Mouse (Mus musculus): ENCODE data around the gene 3110001I22Rik. TPM values are rescaled to one million over a fixed set of nuclear protein-coding genes. Genes with fewer than 3 reads are reported as not detected.
A peak's percentile ranks its signal among the peaks of the same experiment; 100 is the strongest.
"Not testable (repeated sequence)": the region's sequence is repeated elsewhere in the genome, so short reads cannot be mapped to it uniquely, and the experiment has no call there.

Gene 3110001I22Rik
- 5.6 and 7.8 TPM in 2 replicates for total RNA-seq (2021)
- long read RNA-seq, partial matches to known transcripts = 0 of 3 reads
- long read RNA-seq, other reads (novel, unspliced or antisense) = 0 of 3 reads

DNA sequence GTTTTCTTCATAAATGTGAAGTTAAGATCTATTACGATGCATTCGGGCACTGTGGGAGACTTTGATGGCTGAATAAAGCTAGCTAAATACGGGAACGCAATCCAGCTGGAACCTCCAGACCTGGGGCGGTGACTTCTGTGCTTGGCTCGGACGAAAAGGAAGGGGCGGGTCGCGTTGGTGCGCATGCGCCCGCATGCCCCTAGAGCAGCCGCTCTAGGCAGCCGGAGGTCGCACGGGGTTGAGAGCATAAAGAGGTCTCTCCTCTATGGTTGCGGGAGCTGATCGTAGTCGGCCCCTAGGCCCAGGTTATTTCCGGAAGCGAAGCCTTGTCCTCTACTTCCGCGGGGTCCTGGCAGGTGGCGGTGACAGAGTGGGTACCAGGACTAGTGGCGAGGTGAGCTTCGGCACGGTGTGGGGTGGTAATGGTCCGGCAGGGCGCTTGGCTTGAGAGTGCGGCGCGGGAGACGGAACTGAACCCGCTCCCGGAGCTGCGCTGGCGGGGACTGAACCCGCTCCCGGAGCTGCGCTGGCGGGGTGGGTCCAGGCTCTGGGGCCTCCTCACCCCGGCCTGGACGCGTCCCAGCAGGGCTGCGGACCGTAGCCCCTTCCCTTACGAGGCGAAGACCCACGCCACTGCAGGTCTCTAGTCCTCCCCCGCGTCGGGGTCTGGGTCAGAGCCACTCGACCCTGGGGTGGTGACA, at the start of gene 3110001I22Rik, which contains the start of gene Bfar:
3110001I22Rik (plus strand) TSS at position 245 of the 701 bp plus-strand sequence.
Bfar (plus strand) TSS at position 174 of the 701 bp plus-strand sequence.
- peak; percentile 89 for DNase-seq

DNA sequence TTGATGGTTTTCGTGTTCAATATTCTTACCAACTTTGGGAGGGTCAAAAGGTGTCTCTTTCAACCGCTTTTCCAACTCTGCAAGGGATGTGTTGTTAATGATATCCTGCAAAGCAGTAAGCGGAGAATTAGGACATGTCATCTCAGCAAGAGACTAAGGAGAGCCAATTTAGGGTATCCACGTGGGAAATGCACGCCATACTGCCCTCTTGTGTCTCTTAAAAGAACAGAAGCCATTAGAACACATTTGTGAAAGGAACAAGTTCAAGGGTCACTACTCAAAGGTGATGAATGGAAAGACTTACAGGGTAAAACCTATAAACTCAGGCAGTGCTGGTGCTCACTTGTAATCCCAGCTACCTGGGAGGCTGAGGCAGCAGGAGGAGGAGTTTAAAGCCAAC, 43.4 kb upstream of the 3110001I22Rik start:
- no peak for DNase-seq

DNA sequence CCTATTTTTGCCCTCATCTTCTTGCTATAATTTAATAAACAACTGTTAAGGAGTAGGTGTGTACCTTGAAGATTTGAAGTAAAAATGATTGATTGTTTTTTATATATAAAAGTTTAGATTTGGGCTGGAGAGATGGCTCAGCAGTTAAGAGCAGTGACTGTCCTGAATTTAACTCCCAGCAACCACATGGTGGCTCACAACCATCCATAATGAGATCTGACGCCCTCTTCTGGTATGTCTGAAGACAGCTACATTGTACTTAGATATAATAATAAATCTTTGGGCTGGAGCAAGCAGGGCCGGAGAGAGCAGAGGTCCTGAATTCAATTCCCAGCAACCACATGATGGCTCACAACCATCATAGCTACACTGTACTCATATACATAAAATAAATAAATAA, 33.5 kb upstream of the 3110001I22Rik start:
- DNase-seq = not testable (repeated sequence)

DNA sequence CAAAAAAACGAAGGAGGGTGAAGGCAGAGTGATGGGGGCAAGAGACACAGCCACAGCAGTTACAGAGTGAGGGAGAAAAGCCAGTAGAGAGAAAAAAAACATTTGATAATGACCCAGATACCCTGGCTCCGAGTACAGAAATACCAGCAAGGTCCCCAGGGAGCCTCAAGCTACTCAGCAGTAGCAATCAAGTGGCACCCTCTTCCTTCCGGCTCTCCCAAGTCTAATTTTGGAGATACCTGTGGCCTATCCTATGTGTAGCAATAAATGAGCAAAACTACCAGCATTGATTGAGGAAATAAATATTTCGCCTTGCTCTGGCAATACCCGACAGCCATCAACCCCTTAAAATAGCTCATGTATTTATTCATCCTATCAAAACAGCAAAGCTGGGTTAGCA, 32.2 kb upstream of the 3110001I22Rik start:
- no peak for DNase-seq

DNA sequence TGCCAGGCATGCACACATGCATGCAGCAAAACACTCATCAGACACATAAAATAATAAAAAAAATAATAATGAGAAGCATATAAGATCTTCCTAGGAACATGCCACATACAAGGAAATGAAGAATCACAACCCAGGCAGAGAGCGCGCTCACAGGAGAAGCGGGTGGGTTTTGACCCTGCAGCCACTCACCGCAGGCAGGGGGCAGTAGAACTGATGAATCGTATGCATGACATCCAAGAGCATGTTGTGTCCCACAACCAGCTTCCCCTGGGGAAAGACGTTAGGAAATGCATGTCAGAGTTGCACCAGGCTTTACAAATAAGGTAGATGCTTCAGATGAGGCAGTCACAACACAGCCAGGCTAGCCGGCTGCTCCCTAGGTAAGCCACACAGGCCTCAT, 31.7 kb upstream of the 3110001I22Rik start:
- DNase-seq = peak; percentile 6

DNA sequence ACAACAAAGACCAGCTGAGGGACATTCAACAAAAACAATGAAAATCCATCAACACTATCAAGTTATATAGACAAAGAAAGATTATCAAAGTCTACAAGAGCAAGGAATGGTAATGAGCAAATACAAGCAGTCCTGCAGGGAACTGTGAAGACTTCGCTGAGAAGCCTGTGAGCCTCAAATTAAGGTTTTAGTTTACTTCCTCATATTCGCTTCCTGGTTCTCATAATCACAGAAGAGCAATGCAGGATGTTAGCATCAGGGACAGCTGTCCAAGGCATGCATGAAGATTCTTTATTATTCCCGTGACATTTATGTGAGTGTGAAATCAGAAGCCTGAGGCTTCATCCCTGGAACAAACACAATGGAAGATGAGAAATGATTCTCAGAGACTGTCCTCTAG, 27.3 kb upstream of the 3110001I22Rik start:
- no peak for DNase-seq

DNA sequence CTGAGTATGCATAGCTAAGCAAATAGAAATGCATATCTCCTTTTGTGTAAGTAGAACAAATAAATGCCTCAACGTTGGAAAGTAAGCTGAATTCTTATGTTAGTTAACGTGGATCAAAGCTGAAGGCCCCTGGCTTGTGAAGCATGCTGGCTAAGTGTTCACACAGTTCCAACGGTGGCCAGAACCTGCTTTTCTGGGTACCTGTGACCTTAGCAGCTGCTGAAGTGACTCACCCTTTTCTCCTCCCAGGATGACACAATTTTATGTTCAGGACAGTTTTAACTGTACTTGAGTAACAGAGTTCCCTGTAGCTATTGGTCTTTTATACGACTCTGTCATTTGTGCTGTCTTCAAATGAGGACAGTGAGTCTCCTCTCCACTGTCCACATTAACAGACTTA, 25.8 kb upstream of the 3110001I22Rik start:
- no peak for DNase-seq

DNA sequence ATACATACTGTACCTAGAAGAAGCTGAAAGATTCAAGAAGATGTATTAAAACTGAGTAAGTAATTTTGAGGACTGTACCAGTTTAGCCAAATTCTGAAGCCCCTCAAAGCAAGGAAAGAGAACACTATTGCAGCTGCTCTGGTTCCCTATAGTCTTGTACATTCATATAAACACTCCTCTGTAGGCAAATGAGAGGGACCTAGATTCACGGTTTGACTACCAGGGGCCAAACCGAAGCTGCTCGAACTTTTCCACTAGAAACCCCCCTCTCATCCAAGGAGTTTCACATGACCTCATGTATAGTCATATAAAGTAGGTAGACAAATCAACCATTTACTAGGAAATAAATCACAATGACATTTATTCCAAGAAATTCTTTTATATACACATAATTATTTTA, 12.8 kb upstream of the 3110001I22Rik start:
- DNase-seq = no peak

DNA sequence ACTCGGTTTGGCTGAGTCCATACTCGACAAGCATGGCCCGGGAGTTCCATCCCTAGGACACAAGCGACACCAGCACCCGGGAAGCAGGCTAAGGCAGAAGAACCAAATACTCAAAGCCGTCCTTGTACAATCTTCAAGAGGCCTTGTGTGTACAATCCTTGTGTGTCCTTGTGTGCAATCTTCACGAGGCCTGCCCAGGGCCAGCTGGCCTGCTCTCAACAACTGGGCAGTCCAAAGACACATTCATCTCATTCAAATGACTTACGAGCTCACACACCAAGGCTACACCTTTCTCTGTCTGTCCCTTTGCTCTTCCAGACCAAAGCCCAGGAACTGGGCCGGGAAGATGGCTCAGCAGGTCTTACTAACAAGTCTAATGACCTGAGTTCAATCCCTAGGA, 11.0 kb upstream of the 3110001I22Rik start:
- DNase-seq = peak; percentile 21

DNA sequence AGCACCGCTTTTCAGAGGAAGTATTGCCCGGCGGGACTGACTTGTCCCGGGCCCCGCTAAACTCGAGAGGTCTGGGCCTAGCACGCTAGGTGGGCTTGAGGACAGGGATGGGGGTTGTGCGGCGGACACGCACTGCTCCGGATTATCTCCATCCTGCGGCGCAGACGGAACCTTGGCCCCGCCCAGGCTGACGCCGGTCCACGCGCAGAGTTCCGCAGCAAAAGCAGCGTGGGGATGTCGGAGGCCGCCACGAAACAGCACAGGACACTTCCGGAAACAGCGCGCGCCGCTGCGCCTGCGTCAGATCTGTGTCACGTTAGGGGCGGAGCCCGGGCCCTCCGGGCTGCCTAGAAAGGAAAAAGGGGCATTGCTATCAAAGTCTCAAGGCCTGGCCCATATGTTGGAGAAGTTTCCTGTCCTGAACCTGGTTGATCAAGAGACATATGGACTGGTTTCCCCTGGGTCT, 3.8 kb upstream of the 3110001I22Rik start, which contains the start of gene Parn:
Parn (minus strand) TSS at position 293 of the 466 bp plus-strand sequence.
- peak; percentile 93 for DNase-seq

DNA sequence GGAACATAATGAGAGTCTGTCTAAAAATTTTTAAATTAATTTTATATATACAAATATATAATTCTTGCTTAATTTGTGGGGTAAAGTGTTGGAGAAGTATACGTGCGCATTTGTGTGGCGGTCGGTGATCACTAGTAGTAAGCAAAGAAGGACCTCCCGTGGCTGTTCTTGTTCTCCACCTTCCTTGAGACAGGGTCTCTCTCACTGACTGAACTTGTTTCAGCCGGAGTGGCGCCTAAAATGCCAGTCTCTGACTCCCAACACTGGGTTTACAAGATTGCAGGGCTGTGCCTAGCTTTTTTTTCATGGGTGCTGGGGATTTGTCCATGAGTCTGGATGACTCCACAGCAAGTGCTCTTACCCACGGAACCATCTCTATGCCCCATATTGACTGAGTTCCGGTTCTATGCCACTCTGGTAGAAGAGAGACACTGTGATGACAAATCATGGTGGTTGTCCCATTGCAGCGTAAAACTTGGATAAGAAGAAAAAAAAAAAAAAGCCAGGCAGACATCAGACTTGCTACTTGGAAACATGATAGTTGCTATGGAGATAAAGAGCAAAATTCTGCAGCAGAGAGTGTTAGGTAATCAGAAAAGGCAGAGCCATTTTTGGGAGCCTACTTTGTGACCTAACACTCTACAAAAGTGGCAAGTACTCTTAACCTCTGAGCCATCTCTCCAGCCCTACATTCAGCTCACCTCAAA, 3.2 kb upstream of the 3110001I22Rik start:
- DNase-seq = no peak

DNA sequence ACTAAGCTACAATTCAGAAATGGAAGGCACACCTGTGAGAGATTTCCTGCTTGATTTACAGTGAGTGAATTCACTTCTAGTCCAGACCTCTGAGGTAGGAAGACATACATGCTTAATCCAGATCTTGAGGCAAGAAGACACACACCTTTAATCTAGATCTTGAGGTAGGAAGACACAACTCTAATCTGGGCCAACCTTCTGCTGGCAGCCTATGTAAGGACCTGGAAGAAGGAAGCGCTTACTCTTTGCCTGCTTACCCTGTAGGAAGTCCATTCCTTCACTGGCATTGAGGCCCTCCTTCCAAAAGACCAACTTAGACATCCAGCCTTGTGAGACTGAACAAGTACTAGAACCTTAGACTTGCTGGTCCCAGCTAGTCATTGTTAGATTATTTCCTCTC, 2.4 kb upstream of the 3110001I22Rik start:
- DNase-seq = no peak

DNA sequence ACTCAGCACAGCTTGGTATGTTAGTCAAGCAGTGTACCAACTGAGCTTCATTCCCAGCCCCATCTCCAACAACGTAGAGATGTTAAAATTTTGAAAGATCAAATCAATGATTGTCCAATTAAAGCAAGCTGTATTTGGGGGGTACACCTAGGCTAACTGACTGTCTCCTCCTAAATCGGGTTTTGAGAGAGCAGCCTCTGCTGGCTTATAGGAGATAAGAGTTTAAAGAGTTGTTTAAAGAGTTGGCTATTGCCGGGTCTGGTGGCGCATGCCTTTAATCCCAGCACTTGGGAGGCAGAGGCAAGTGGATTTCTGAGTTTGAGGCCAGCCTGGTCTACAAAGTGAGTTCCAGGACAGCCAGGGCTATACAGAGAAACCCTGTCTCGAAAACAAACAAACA, 833 bp upstream of the 3110001I22Rik start:
- not testable (repeated sequence) for DNase-seq

DNA sequence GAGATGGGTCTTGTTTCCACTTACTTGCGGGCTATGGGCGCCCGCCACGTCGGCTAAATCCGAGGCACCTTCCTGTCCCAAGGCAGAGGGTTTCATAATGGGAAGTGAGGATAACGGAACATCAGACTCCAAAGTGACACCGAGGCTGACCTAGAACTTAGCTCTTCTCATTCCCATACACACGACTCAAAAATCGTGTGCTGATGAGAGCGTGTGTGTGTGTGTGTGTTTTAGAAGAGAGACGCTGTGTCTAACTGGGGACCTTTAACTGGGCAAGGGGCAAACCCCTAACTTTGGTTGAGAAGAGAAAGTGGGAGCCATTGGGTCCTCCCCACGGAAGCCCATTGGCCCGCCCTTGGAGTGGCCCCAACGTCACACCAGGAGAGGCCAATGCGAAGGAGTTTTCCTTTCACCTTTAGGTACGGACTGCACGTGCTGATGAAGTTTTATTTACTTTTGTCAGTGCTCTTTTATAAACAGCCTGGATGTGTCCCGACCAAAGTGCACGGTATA, 713 bp downstream of the 3110001I22Rik start:
- DNase-seq = peak; percentile 74

DNA sequence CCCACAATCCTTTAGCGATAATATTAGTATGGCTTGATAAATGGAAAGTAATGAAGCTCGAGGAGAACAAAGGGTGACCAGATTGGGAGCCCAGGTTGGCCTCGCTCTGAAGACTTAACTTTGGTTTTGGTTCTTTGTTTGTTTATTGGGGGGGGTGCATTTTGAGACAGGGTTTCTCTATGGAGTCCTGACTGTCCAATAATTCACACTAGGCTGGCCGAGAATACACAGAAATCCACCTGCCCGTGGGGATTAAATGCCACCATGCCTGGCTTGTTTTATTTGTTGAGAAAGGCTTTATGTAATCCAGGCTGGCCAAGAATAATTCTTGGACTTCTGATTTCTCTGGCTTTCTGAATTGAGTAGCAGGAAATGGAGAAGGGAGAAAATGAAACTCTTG, 1.4 kb downstream of the 3110001I22Rik start:
- no peak for DNase-seq

DNA sequence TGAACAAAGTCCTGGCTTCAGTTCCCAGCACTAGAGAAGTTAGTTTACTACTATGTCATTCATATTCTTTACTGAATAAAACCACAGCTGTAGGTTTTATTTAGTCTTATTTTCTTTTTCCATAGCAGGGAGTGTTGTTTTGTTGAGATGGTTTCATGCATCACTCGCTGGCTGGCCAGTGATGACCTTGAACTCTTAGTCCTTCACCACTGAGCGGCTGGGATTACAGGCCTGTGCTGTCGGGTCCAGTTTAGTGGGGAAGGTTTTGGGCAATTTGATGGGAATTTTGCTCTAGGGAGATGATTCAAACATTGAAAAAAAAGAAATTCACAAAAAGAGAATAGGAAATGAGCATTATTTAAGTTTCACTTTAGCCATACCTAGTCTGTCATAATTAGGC, 2.8 kb downstream of the 3110001I22Rik start:
- DNase-seq = peak; percentile 5

DNA sequence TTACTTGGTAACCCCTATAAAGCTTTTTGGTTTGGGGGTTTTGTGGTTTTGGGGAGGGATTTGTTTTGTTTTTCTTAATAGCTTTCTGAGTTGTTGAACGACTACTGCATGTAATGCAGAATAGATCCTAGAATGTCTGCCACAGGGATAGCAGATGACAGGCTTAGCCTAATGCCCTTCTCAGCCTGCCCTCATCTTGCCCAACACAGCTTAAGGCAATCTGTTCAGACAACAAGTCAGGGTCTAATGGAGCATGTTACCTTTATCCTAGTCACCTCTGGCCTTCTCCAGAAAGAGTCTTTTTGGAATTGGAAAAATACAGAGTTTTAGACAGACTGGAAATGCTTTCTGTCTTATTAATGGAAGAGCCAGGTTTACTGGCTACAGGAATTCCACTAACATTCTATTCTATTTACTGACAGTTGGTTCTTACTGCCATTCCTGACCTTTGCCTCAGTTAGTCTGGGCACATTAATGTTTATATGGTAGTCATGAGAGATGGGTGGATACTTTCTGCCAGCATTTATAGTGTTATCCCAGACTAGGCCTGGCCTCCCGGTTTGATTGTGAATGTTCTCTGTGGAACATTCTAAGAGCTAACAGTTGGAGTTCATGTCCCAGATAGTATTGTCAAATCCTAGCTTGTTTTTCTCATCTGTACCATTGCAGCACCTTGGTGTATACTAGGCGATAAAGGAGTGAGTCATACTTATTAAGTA, 7.0 kb downstream of the 3110001I22Rik start:
- no peak for DNase-seq

DNA sequence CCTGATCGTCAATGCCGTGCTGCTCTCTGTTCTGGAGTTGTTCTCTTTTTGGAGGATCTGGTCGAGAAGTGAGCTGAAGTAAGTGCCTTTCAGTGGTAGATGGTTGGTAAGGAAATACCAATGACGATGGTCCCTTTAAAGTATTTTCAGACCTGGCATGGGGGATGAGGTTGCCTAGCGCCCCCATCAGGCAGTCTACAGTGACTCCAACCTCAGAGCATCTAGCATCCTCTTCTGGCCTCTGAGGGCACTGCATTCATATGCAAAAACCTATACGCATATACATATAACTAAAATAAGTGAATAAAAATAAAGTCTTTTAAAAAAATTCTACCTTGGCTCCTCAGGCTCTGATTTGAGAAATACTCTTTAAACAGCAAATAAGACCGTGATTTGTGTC, 27.3 kb downstream of the 3110001I22Rik start:
- DNase-seq = no peak

DNA sequence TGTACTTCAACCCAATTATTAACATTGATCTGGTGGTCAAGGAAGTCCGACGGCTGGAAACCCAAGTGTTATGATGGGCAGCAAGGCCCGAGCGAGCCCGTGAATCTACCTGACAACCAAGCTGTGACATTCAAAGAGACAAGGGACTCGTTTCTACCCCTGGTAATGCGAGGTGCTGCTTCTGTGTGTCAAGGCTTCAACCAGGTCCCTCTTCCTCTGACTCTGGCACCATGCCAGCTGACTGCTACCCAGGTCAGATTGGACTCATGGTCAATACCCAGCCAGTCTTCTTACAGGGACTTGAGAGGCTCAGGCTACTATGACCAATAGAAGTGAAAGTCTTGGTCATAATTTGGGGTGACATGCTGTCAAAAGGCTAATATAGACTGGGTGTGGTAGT, 30.5 kb downstream of the 3110001I22Rik start:
- peak; percentile 13 for DNase-seq

DNA sequence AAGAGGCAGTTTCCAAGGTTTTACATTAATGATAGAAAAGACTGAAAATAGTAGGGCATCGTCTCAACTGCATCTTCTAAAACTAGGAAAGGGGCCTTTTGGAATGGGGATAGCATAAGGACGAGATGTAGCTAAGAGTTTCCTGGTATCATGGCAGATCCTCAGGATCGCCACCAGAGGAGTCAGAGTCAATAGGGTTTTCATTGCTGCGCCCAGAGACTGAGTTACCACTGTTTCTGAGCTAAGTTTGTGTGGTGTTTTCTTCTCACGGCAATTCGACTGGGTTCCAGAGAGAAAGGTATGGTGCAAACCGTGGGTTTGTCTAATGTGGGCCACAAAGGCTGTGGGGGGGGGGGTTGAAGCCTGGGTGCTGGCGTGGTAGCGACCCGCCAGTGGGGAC, 32.9 kb downstream of the 3110001I22Rik start:
- DNase-seq = no peak

DNA sequence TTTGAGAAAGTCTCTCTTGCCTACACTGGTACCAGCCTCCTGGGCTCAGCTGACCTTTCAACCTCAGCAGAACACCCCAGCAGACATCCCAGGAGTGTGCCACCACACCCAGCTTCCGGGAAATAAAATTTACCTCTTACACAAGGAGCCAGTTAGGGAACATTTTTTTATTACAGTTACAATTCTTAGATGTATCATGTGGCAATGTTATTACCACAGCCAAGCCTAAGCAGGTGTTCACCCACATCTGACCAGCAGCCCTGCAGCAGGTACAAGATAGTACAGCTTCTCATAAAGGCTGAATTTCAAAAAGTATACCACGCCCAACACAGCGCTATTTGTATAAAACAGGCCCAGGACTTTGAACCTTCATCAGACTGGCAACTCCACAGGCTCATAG, 43.2 kb downstream of the 3110001I22Rik start:
- no peak for DNase-seq

DNA sequence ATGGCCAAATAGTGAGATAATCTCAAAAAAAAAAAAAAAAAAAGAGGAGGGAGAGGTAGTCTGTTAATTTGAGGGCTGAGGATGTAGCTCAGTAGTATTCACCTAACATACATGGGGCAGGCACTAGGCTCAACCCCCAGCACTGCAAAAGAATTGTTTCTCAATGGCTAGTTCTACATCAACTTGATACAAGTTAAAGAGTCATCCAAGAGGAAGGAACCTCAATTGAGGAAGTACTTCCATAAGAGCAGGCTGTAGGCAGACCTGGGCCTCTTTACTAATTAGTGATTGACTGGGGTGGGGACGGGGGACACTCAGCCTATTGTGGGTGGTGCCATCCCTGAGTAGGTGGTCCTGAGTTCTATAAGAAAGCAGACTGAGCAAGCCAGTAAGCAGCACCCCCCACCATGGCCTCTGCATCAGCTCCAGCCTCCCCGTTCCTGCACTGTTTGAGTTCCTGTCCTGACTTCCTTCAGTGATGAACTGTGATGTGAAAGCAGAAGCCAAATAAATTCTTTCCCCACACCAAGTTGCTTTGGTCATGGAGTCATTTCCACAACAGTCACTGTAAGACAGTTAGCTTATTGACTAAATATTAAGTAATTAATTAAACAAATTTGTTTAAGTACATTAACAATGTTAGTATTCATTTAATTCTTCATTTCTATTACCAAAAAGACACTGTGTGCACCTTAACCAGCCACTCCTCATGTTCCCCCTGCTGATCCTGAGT, 45.3 kb downstream of the 3110001I22Rik start:
- no peak for DNase-seq
